Mouse (Mus musculus) heart, embryonic 16.5 days (tissue): Measurements from ENCODE around the gene Trmt61a. TPM values are rescaled to one million over a fixed set of nuclear protein-coding genes. Genes with fewer than 3 reads are reported as not detected.

Source experiments
- ATAC-seq: fragments of 200-750 bp; cut with Nextera tagmentation; replicated peaks from 2 replicates; pipeline ENCODE4 v1.8.0; 2017; ENCODE audit warnings: moderate number of reproducible peaks; ENCODE audit not compliant: insufficient read depth, low FRiP score; ENCODE audit errors: extremely low read depth
- H3K27ac ChIP-seq: fragments of 300-500 bp; sonication (generic); 2 replicates; pipeline ENCODE4 v1.5.1; 2014; ENCODE audit warnings: mild to moderate bottlenecking, low read length, control low read depth, moderate library complexity
- H3K27me3 ChIP-seq: fragments of 300-500 bp; sonication (generic); 2 replicates; pipeline ENCODE4 v1.6.1; 2014; ENCODE audit warnings: low read length, mixed read lengths; ENCODE audit not compliant: control insufficient read depth, insufficient read depth
- H3K36me3 ChIP-seq: fragments of 300-500 bp; sonication (generic); 2 replicates; pipeline ENCODE4 v1.6.1; 2014; ENCODE audit not compliant: control insufficient read depth, insufficient read depth
- H3K4me1 ChIP-seq: fragments of 300-500 bp; sonication (generic); 2 replicates; pipeline ENCODE4 v1.6.1; 2014; ENCODE audit warnings: low read length, mixed read lengths; ENCODE audit not compliant: control insufficient read depth, insufficient read depth
- H3K4me2 ChIP-seq: fragments of 300-500 bp; sonication (generic); 2 replicates; pipeline ENCODE4 v1.6.1; 2014; ENCODE audit warnings: low read depth, mild to moderate bottlenecking, control low read depth, low read length
- H3K4me3 ChIP-seq: fragments of 300-500 bp; sonication (generic); 2 replicates; pipeline ENCODE4 v1.5.1; 2014; ENCODE audit warnings: mild to moderate bottlenecking, control low read depth, low read length
- H3K9ac ChIP-seq: fragments of 300-500 bp; sonication (generic); 2 replicates; pipeline ENCODE4 v1.6.1; 2014; ENCODE audit warnings: low read length, control low read depth
- H3K9me3 ChIP-seq: fragments of 300-500 bp; sonication (generic); replicated peaks from 2 replicates; pipeline ENCODE4 v1.6.1; 2016; ENCODE audit warnings: low read length; ENCODE audit not compliant: control insufficient read depth
- WGBS: fragments of 180-500 bp; shearing (Covaris S2); extraction: QIAGEN DNeasy Blood & Tissue Kit; methylation state at CpG from one replicate; pipeline ENCODE4 v1.1.7; 2014; 5-methylcytosine and 5-hydroxymethylcytosine counted together
- polyA plus RNA-seq: library from polyadenylated mRNA; unstranded; fragments of >200 nt; fragmentation: Nextera tagmentation; extraction: Ambion mirVana; gene quantifications from 2 replicates; pipeline ENCODE4 v1.2.1, GENCODE M21; 2015

The Trmt61a gene
- polyA plus RNA-seq, 1 experiment from 2014 or later = 7.7 TPM

- Histone ChIP-seq H3K27ac (no peak overlapping the region), H3K4me3 (peak overlapping the region; percentile 76), H3K9me3 (no peaks in the 10 kb centered on the region), H3K9ac (peak overlapping the region; percentile 82), H3K4me1 (peaks cover 57% of the 10 kb centered on the region), H3K27me3 (no peaks in the 10 kb centered on the region; the same call in 1 of the 2 replicates), H3K36me3 (no peaks in the 10 kb centered on the region), H3K4me2 (peak overlapping the region; percentile 98)
- 21% methylated on average over 27 of the region's 29 CpGs for WGBS
- no peak for ATAC-seq
These were observed 7.4 kb upstream of the Trmt61a start for GRCm38 (mm10) chr12:111670371-111670971.

GRCm38 (mm10) chr12:111670976-111671375 is 6.9 kb upstream of the Trmt61a start:
- Histone ChIP-seq H3K27ac (no peak overlapping the region), H3K9me3 (no peaks in the 10 kb centered on the region), H3K9ac (peak overlapping the region; percentile 82), H3K4me3 (peak overlapping the region; percentile 76), H3K4me1 (peaks cover 52% of the 10 kb centered on the region), H3K27me3 (no peaks in the 10 kb centered on the region; the same call in 1 of the 2 replicates), H3K36me3 (no peaks in the 10 kb centered on the region), H3K4me2 (peak overlapping the region; percentile 98)
- 4% methylated on average over 35 of the region's 35 CpGs for WGBS
- ATAC-seq = no peak

- no peak for ATAC-seq
- Histone ChIP-seq H3K9ac (peak overlapping the region; percentile 82), H3K4me1 (peaks cover 47% of the 10 kb centered on the region), H3K4me3 (peak overlapping the region; percentile 76), H3K27me3 (no peaks in the 10 kb centered on the region; the same call in 1 of the 2 replicates), H3K9me3 (no peaks in the 10 kb centered on the region), H3K36me3 (no peaks in the 10 kb centered on the region), H3K4me2 (peak overlapping the region; percentile 98), H3K27ac (peak overlapping the region; percentile 51; the same call in 1 of the 2 replicates)
- under 1% methylated on average over 34 of the region's 34 CpGs for WGBS
These were observed 6.4 kb upstream of the Trmt61a start for GRCm38 (mm10) chr12:111671431-111671902.

- Histone ChIP-seq H3K9ac (peak within 1 kb of the TSS; percentile 82), H3K4me3 (peak within 1 kb of the TSS; percentile 76), H3K9me3 (no peaks in the 10 kb centered on the region), H3K4me2 (peak within 1 kb of the TSS; percentile 98), H3K27me3 (no peaks in the 10 kb centered on the region; the same call in 1 of the 2 replicates), H3K4me1 (peaks cover 52% of the 10 kb centered on the region), H3K36me3 (no peaks in the 10 kb centered on the region), H3K27ac (peak within 1 kb of the TSS; percentile 51; the same call in 1 of the 2 replicates)
- peak; percentile 58 for ATAC-seq
- under 1% methylated on average over 31 of the region's 31 CpGs for WGBS
These were observed 5.7 kb upstream of the Trmt61a start, which contains the start of gene Ckb for GRCm38 (mm10) chr12:111672176-111672575. TSS of gene Ckb (minus strand) at chr12:111672338.

- peaks cover 56% of the 10 kb centered on the region for H3K4me1 ChIP-seq
- no peaks in the 10 kb centered on the region for H3K9me3 ChIP-seq
- H3K36me3 ChIP-seq = no peaks in the 10 kb centered on the region
- 13% methylated on average over 12 of the region's 12 CpGs for WGBS
- peak overlapping the region; percentile 98 for H3K4me2 ChIP-seq
- peak overlapping the region; percentile 76 for H3K4me3 ChIP-seq
- H3K27ac ChIP-seq = no peak overlapping the region
- peak overlapping the region; percentile 82 for H3K9ac ChIP-seq
- H3K27me3 ChIP-seq = no peaks in the 10 kb centered on the region; the same call in 1 of the 2 replicates
- ATAC-seq = no peak
These were observed 5.3 kb upstream of the Trmt61a start for GRCm38 (mm10) chr12:111672581-111672980.

GRCm38 (mm10) chr12:111674850-111675486 is 2.9 kb upstream of the Trmt61a start:
- Histone ChIP-seq H3K4me2 (no peak overlapping the region), H3K27ac (no peak overlapping the region), H3K36me3 (no peaks in the 10 kb centered on the region), H3K4me1 (peaks cover 56% of the 10 kb centered on the region), H3K9me3 (no peaks in the 10 kb centered on the region), H3K27me3 (no peaks in the 10 kb centered on the region; the same call in 1 of the 2 replicates), H3K4me3 (no peak overlapping the region), H3K9ac (no peak overlapping the region)
- WGBS = 21% methylated on average over 2 of the region's 2 CpGs
- no peak for ATAC-seq

- H3K9me3 ChIP-seq = no peaks in the 10 kb centered on the region
- 75% methylated on average over 6 of the region's 6 CpGs for WGBS
- peaks cover 48% of the 10 kb centered on the region for H3K4me1 ChIP-seq
- 0 out of 2 replicates have a peak, but pooled peaks cover 4% of the 10 kb centered on the region for H3K36me3 ChIP-seq
- H3K4me2 ChIP-seq = no peak overlapping the region
- ATAC-seq = no peak
- no peak overlapping the region for H3K9ac ChIP-seq
- no peaks in the 10 kb centered on the region; the same call in 1 of the 2 replicates for H3K27me3 ChIP-seq
- H3K27ac ChIP-seq = no peak overlapping the region
- no peak overlapping the region for H3K4me3 ChIP-seq
These were observed 1.9 kb upstream of the Trmt61a start for GRCm38 (mm10) chr12:111675797-111676580.

GRCm38 (mm10) chr12:111677421-111677820 is 484 bp upstream of the Trmt61a start:
- Histone ChIP-seq H3K27ac (peak overlapping the region; percentile 100), H3K36me3 (0 out of 2 replicates have a peak, but pooled peaks cover 4% of the 10 kb centered on the region), H3K27me3 (no peaks in the 10 kb centered on the region; the same call in 1 of the 2 replicates), H3K4me3 (peak overlapping the region; percentile 98), H3K4me1 (peaks cover 50% of the 10 kb centered on the region), H3K9ac (peak overlapping the region; percentile 88), H3K4me2 (peak overlapping the region; percentile 97), H3K9me3 (no peaks in the 10 kb centered on the region)
- 19% methylated on average over 5 of the region's 5 CpGs for WGBS
- peak; percentile 14; the same call in 1 of the 2 replicates for ATAC-seq
